Mouse (Mus musculus) NIH3T3 (cell line): ENCODE data around the gene Tmem170b.
"Not testable (repeated sequence)": the region's sequence is repeated elsewhere in the genome, so short reads cannot be mapped to it uniquely, and the experiment has no call there.

Source experiments
- DNase-seq: peaks from one replicate; pipeline ENCODE4 v3.0.0-alpha.2; 2012; ENCODE audit warnings: low read depth

The Tmem170b gene

GRCm38 (mm10) chr13:41670386-41671130, 64.9 kb downstream of the Tmem170b start:
- DNase-seq: peak; percentile 21

DNA sequence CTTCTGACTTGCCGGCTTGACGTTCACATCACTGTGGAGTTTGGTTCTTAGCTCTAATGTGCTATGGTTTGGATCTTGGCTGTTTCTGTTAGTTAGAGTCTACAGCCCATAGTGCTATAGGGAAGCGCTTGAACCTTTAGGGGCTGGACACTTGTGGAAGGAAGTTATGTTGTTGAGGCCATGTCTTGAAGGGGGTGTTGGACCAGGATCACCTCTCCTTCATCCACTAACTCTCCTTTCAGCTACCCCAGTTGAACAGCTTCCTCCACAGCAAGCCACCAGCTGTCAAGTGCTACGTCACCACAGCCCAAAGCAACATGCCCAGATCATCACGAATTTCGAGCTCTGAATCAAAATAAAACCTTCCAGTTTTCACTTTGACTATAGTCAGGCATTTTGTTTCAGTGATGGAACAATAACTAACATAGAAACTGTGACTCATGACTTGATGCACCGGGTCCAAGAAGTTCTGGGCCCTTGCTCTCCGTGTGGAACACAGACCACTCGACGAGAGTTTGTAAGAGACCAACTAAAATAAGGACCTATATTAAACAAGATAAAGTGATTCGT, 65.5 kb downstream of the Tmem170b start:
- no peak for DNase-seq

- DNase-seq: peak; percentile 15
Observed at GRCm38 (mm10) chr13:41672904-41673303, 67.2 kb downstream of the Tmem170b start.

GRCm38 (mm10) chr13:41673541-41673940, 67.8 kb downstream of the Tmem170b start:
- DNase-seq: no peak

DNA sequence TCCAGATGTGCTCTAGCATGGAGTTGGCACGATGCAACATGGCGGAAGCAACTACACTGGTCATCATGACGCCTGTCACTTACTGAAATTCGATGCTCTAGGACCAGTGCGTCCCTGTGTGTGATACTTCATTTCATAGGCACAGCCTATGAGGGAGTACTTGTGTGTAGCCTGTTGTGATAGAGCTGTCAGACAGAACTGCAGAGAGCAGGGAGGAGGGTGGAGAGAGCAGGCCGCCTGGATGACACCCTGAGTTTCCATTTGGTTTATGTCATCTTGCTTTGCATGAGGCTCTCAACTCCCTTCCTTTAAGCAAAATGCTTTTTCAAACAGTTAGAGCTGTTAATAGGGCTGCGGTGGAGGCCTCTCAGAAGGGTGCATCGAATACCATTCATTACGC, 68.9 kb downstream of the Tmem170b start:
- not testable (repeated sequence) for DNase-seq

- DNase-seq: no peak
Observed at GRCm38 (mm10) chr13:41675498-41675897, 69.8 kb downstream of the Tmem170b start.

DNA sequence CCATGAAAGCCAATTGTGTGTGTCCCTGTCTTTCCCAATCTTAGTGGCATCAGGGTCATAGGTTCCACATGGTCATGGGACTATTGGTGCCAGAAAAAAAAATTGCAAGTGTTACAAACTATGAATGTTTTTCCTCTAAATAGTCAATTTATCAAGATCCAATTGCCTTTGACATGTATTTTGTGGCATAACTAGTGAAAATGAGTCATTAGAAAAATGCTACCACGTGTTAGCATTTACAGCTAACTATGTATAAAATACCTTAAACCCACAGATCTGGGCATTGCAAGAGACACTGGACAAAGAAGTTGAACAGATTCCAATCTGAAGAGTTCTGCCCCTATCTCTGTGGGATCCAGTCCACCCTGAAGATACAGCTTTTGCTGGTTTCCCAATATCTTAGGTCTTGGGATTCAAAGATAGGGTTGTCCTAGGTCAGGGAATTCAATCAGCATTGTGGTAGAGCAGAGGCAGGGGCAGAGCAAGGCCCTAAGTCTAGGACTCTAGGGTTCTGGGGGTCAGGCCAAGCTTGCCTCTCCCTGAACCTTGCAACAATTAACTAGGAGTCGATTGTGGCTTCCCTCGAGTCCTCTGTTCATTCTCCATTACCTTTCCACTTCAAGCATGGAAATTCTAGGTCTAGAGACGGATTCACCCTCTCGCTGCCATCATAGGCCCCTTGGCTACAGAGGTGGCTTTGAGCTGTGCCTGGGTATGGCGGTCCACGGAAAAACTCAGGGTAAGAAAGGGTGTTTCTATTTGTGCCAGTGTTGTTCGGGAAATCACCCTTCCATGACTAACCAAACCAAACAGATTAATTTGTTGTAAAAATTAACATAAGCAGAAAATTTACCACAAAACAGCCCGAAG, 70.5 kb downstream of the Tmem170b start:
- peak; percentile 60 for DNase-seq

DNA sequence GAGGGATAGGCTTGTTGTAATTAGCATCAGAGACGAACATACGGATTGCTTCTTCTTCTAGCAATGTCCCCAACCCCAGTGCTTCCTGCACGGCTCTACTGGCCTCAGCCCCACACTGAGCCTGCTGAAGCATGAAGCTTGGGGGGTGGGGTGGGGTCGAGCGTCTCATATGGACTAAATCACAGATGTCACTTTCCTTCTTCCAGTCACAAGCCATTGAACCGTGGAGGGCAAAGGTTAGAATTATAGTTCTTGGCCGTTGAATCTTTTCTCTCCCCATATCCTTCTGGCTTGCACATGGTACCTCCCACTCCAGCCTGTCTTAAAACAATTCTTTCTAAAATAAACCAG, 71.1 kb downstream of the Tmem170b start:
- DNase-seq: no peak

GRCm38 (mm10) chr13:41680854-41681549, 75.3 kb downstream of the Tmem170b start:
- peak; percentile 31 for DNase-seq

DNA sequence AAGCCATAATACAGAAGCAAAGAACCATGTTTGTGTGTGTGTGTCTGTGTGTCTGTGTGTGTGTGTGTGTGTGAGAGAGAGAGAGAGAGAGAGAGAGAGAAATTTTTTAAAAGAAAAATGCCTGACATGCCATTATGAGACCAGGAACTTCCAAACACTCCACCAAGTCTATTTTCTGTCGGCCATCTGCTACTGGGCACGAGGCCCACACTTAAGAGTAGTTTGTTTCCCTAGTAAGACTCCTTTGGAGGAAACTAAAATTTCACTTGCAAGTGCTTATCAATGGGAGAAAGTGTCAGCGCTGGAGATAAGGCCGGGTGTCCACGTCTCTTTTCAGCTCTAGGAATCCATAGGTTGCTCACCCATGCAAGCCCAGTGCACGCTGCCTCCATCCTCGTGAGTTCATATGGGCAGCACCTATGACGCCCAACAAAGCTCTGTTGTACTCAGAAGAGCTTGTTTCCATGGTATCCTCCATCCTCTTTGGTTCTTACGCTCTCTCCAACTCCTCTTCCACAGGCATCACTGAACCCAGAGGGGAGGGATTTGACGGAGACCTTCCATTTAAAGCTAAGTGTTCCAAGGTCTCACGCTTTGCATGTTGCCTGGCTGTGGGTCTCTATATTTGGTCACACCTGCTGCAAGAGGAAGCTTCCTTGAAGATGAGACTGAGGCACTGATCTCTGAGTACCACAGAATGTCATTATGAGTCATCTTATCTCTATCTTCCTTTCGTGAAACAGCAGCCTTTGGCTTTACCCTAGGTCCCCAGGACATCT, 76.8 kb downstream of the Tmem170b start:
- DNase-seq: no peak

DNA sequence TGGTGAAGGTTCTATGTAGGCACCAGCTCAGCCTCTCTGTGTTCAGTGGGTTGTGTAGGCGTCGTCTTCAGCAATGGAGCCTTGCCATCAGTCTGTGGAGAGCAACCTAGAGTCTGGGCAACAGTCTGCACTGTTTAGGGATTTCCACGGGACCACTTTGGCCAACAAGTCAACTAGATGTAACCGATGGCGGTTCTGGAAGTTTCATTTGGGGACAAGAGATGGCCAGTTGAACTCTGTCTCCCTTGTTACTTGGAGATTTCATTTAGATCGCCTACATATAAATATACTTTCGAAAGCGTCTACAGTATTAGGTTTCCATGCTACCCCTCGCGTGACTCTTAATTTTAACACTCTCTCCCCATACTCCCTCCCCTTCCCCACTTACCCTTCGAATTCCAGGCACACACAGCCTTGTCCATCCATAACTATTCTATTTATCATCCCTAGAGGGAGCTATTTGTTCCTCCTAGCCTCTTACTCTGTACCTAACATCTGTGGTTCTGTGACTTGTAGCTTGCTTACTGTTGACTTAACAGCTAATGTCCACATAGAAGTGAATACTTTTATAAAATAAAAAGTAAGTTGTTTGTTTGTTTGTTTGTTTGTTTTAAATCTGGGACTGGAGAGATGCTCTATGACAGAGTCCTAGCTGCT, 77.8 kb downstream of the Tmem170b start:
- DNase-seq: no peak

GRCm38 (mm10) chr13:41685499-41685898, 79.8 kb downstream of the Tmem170b start:
- no peak for DNase-seq

DNA sequence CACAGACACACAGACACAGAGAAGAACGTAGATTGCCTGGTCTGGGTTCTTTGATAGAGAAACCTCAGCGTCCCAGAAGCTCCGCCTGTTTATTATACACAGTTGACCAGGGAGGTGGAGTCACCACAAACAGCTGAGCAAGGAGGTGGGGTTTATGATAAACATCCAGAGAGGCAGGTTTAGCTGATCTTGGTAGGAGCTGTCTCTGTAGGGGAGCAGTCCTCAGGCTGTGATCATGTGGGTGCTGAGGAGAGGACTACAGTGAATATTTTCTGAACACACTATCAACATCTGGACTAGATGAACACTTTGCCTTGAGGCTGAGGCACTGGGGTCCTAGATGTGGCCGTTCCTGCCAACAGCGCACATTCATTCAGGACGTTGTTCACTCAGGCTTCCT, 83.3 kb downstream of the Tmem170b start:
- DNase-seq: peak; percentile 60

DNA sequence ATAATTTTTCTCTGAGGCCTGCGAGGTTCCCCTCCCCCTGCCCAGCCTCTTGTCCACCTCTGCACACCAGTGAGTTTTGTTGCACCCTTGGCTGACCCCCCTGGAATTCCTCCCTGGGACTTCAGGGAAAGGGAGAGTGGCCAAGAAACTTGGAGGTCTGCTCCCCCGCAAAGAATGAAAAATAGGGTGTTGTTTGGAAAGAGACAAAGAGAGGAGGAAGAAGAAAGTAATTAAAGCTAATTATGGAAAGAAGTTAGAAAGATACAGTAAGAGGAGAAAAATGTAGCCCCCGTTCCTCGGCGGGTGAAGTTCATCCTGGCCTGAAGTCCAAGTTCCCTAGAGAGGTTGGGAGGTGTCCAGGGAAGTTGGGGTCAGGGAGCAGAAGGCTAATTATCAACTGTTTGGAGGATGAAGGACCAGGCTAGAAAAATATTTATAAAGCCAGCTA, 83.9 kb downstream of the Tmem170b start:
- peak; percentile 74 for DNase-seq
